Mouse (Mus musculus) embryonic facial prominence, embryonic 11.5 days (tissue): ENCODE results near the gene Gm17622. TPM values are rescaled to one million over a fixed set of nuclear protein-coding genes. Genes with fewer than 3 reads are reported as not detected.

Experiments
- ATAC-seq: fragments of 200-750 bp; cut with Nextera tagmentation; replicated peaks from 2 replicates; pipeline ENCODE4 v1.8.0; 2017; ENCODE audit warnings: low read depth; ENCODE audit not compliant: insufficient number of reproducible peaks, low FRiP score, low TSS enrichment
- DNase-seq: peaks from one replicate; pipeline ENCODE4 v3.0.0-alpha.2; 2015; ENCODE audit warnings: low spot score
- H3K27ac ChIP-seq: fragments of 300-500 bp; sonication (generic); replicated peaks from 2 replicates; pipeline ENCODE4 v1.5.1; 2014; ENCODE audit warnings: mild to moderate bottlenecking, low read depth, low read length, control low read depth
- H3K27me3 ChIP-seq: fragments of 300-500 bp; sonication (generic); 2 replicates; pipeline ENCODE4 v1.6.1; 2014; ENCODE audit warnings: mild to moderate bottlenecking, low read length, moderate library complexity, mixed read lengths; ENCODE audit not compliant: control insufficient read depth, insufficient read depth
- H3K36me3 ChIP-seq: fragments of 300-500 bp; sonication (generic); replicated peaks from 2 replicates; pipeline ENCODE4 v1.6.1; 2014; ENCODE audit warnings: low read depth, mild to moderate bottlenecking, low read length, moderate library complexity, mixed read lengths; ENCODE audit not compliant: control insufficient read depth, insufficient read depth
- H3K4me1 ChIP-seq: fragments of 300-500 bp; sonication (generic); 2 replicates; pipeline ENCODE4 v1.6.1; 2014; ENCODE audit warnings: low read length, mixed read lengths; ENCODE audit not compliant: control insufficient read depth, insufficient read depth
- H3K4me2 ChIP-seq: fragments of 300-500 bp; sonication (generic); 2 replicates; pipeline ENCODE4 v1.6.1; 2014; ENCODE audit warnings: low read depth, mild to moderate bottlenecking, control low read depth, low read length, moderate library complexity
- H3K4me3 ChIP-seq: fragments of 300-500 bp; sonication (generic); 2 replicates; pipeline ENCODE4 v1.5.1; 2014; ENCODE audit warnings: low read depth, low read length, control low read depth
- H3K9ac ChIP-seq: fragments of 300-500 bp; sonication (generic); replicated peaks from 2 replicates; pipeline ENCODE4 v1.6.1; 2014; ENCODE audit warnings: mild to moderate bottlenecking, control low read depth, low read length
- H3K9me3 ChIP-seq: fragments of 300-500 bp; sonication (generic); replicated peaks from 2 replicates; pipeline ENCODE4 v1.6.1; 2016; ENCODE audit warnings: mild to moderate bottlenecking, low read length, inconsistent platforms, mixed read lengths; ENCODE audit not compliant: control insufficient read depth
- WGBS: fragments of 180-500 bp; shearing (Covaris S2); extraction: QIAGEN DNeasy Blood & Tissue Kit; methylation state at CpG from one replicate; pipeline ENCODE4 v1.1.7; 2014; 5-methylcytosine and 5-hydroxymethylcytosine counted together
- polyA plus RNA-seq: library from polyadenylated mRNA; unstranded; fragments of >200 nt; fragmentation: Nextera tagmentation; extraction: Ambion mirVana; gene quantifications from 2 replicates; pipeline ENCODE4 v1.2.1, GENCODE M21; 2014

Gene Gm17622
- polyA plus RNA-seq, 1 experiment from 2014 or later: not detected

GRCm38 (mm10) chr13:96511262-96511661, 20.7 kb downstream of the Gm17622 start:
- Histone ChIP-seq H3K4me1 (no peaks in the 10 kb centered on the region), H3K9me3 (no peaks in the 10 kb centered on the region), H3K27ac (no peak overlapping the region), H3K36me3 (no peaks in the 10 kb centered on the region), H3K27me3 (no peaks in the 10 kb centered on the region), H3K9ac (no peak overlapping the region), H3K4me2 (no peak overlapping the region), H3K4me3 (no peak overlapping the region)
- DNase-seq (no peak), ATAC-seq (no peak)
- 78% methylated on average over 1 of the region's 1 CpGs for WGBS

GRCm38 (mm10) chr13:96511893-96512292, 21.4 kb downstream of the Gm17622 start:
- H3K27ac ChIP-seq: no peak overlapping the region
- H3K27me3 ChIP-seq: no peaks in the 10 kb centered on the region
- no peak overlapping the region for H3K4me3 ChIP-seq
- H3K4me2 ChIP-seq: no peak overlapping the region
- H3K9me3 ChIP-seq: no peaks in the 10 kb centered on the region
- ATAC-seq (no peak), DNase-seq (no peak)
- no peaks in the 10 kb centered on the region for H3K4me1 ChIP-seq
- no peak overlapping the region for H3K9ac ChIP-seq
- WGBS: 72% methylated on average over 5 of the region's 5 CpGs
- H3K36me3 ChIP-seq: no peaks in the 10 kb centered on the region

DNA sequence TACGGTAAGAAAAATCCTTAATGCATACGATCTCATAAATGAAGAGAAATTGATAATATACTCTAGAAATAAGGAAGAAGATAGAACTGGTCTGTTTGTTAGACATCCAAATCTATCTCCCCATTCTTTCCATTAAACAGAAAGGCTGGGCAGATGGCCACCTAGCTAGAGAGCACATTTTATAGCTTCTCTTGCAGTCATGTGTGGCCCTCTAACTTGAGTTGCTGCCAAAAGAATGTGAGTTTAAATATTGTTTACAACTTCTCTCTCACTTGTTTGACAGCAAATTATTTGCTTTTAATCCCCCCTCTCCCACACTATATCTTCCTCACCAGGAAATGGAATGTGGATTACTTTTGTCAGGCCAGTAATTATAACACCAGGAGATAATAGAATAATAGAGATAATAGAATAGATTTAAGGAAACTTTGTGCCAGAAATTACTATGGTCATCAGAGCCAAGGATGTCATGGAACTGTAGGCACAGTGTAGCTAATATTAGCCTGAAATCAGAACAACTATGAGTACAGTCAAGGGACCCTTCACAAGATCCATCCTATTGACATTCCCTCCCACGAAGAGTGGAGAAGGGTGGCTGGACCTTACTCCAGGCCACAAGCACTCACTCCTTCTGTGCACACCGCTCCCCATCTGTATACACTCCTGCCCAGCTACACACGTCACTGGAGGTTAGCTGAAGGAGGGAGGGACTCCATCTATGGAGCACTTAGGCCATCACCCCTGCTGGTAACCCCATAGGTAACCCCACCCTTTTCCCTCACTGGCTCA, 23.8 kb downstream of the Gm17622 start:
- H3K4me3 ChIP-seq: no peak overlapping the region
- no peak for DNase-seq
- H3K27ac ChIP-seq: no peak overlapping the region
- H3K27me3 ChIP-seq: no peaks in the 10 kb centered on the region
- WGBS: 87% methylated on average over 5 of the region's 5 CpGs
- ATAC-seq: no peak
- no peak overlapping the region for H3K4me2 ChIP-seq
- no peaks in the 10 kb centered on the region for H3K4me1 ChIP-seq
- no peak overlapping the region for H3K9ac ChIP-seq
- no peaks in the 10 kb centered on the region for H3K36me3 ChIP-seq
- no peaks in the 10 kb centered on the region for H3K9me3 ChIP-seq

DNA sequence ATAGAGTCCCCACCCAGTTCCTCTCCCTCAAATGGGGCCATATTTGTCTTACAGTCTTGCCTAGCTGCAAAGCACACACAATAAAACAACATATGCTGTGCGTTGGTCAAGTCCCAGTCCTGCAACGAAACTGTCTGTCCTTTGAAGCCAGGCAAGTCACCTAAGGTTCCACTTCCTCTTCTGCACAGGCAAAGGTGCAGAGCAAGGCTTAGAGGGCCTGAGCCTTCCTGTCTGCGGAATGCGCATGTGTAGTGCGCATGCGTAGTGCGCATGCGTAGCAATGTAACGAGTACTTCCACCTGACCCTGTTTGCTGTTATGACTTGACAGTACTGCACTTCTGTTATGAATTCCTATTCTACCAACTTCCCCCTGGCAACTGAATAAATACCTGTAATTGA, 25.7 kb downstream of the Gm17622 start:
- Histone ChIP-seq H3K27me3 (no peaks in the 10 kb centered on the region), H3K4me1 (no peaks in the 10 kb centered on the region), H3K9me3 (no peaks in the 10 kb centered on the region), H3K36me3 (no peaks in the 10 kb centered on the region), H3K9ac (no peak overlapping the region), H3K4me3 (no peak overlapping the region), H3K27ac (no peak overlapping the region), H3K4me2 (no peak overlapping the region)
- WGBS: 95% methylated on average over 9 of the region's 9 CpGs
- no peak for DNase-seq
- ATAC-seq: no peak

- Histone ChIP-seq H3K36me3 (no peaks in the 10 kb centered on the region), H3K9me3 (no peaks in the 10 kb centered on the region)
- no peak for ATAC-seq
Measured at GRCm38 (mm10) chr13:96517335-96517734, 26.8 kb downstream of the Gm17622 start.

GRCm38 (mm10) chr13:96521294-96521693, 30.8 kb downstream of the Gm17622 start:
- 93% methylated on average over 3 of the region's 3 CpGs for WGBS
- DNase-seq: no peak

More at GRCm38 (mm10) chr13:96517335-96517734, 26.8 kb downstream of the Gm17622 start:
- no peak for DNase-seq
- Histone ChIP-seq H3K4me2 (no peak overlapping the region), H3K4me1 (no peaks in the 10 kb centered on the region), H3K27me3 (no peaks in the 10 kb centered on the region), H3K4me3 (no peak overlapping the region), H3K27ac (no peak overlapping the region), H3K9ac (no peak overlapping the region)
- 99% methylated on average over 2 of the region's 2 CpGs for WGBS

GRCm38 (mm10) chr13:96527022-96527421, 36.5 kb downstream of the Gm17622 start:
- no peak for DNase-seq
- Histone ChIP-seq H3K4me1 (no peaks in the 10 kb centered on the region), H3K9ac (no peak overlapping the region), H3K27ac (no peak overlapping the region), H3K4me3 (no peak overlapping the region), H3K27me3 (no peaks in the 10 kb centered on the region), H3K36me3 (no peaks in the 10 kb centered on the region), H3K9me3 (no peaks in the 10 kb centered on the region), H3K4me2 (no peak overlapping the region)
- ATAC-seq: no peak
- 94% methylated on average over 3 of the region's 3 CpGs for WGBS

More at GRCm38 (mm10) chr13:96521294-96521693, 30.8 kb downstream of the Gm17622 start:
- no peak overlapping the region for H3K9ac ChIP-seq
- H3K36me3 ChIP-seq: no peaks in the 10 kb centered on the region
- no peaks in the 10 kb centered on the region for H3K4me1 ChIP-seq
- H3K4me2 ChIP-seq: no peak overlapping the region
- H3K9me3 ChIP-seq: no peaks in the 10 kb centered on the region
- no peak overlapping the region for H3K27ac ChIP-seq
- ATAC-seq: no peak
- no peak overlapping the region for H3K4me3 ChIP-seq
- no peaks in the 10 kb centered on the region for H3K27me3 ChIP-seq

GRCm38 (mm10) chr13:96527856-96528255, 37.3 kb downstream of the Gm17622 start:
- no peaks in the 10 kb centered on the region for H3K36me3 ChIP-seq
- no peak overlapping the region for H3K4me3 ChIP-seq
- no peak overlapping the region for H3K4me2 ChIP-seq
- no peaks in the 10 kb centered on the region for H3K27me3 ChIP-seq
- whole genome bisulfite sequencing: 93% methylated on average over 11 of the region's 11 CpGs
- ATAC-seq: no peak
- DNase-seq: no peak
- H3K27ac ChIP-seq: no peak overlapping the region
- H3K9ac ChIP-seq: no peak overlapping the region
- H3K9me3 ChIP-seq: no peaks in the 10 kb centered on the region
- H3K4me1 ChIP-seq: no peaks in the 10 kb centered on the region
